ENCODE assay signal across 24 mouse cellular contexts in genomic region chr11:16315097-16315496, GRCm38 (mm10). TPM values are rescaled to one million over a fixed set of nuclear protein-coding genes. Genes with fewer than 3 reads are reported as not detected.
A peak's percentile ranks its signal among the peaks of the same experiment; 100 is the strongest.
DNase-seq lines count a peak whose midpoint lies in the region; ATAC-seq lines count a peak whose summit lies in the region.
"Had no signal": no experiment of that assay in that cellular context is flagged by ENCODE, and none has a peak within 500 bp of the region (broad histone marks: within the 10 kb centered on the region; RNA-seq: fewer than 3 reads in every experiment).

No protein-coding gene starts in this region.

- H3K4me3 ChIP-seq in hindbrain, embryonic 12.5 days = no peak overlapping the region
- no peak overlapping the region for H3K4me3 ChIP-seq in hindbrain, embryonic 10.5 days
- no peak overlapping the region for H3K4me3 ChIP-seq in neural tube, embryonic 12.5 days
- H3K4me3 ChIP-seq in hindbrain, embryonic 16.5 days (ENCODE audit: low read length) = no peak overlapping the region
- H3K4me3 ChIP-seq in neural tube, embryonic 15.5 days (replicated peaks) = no peak overlapping the region
- H3K4me3 ChIP-seq: embryonic facial prominence, embryonic 12.5 days; forebrain, embryonic 15.5 days; heart, embryonic 10.5 days had no signal

- no peak overlapping the region for H3K27ac ChIP-seq in hindbrain, embryonic 12.5 days
- no peak overlapping the region for H3K27ac ChIP-seq in hindbrain, embryonic 10.5 days
- H3K27ac ChIP-seq in neural tube, embryonic 12.5 days = no peak overlapping the region
- H3K27ac ChIP-seq in hindbrain, embryonic 16.5 days (ENCODE audit: low read depth, low read length) = no peak overlapping the region
- no peak overlapping the region for H3K27ac ChIP-seq in neural tube, embryonic 15.5 days (replicated peaks)
- H3K27ac ChIP-seq: embryonic facial prominence, embryonic 12.5 days; forebrain, embryonic 15.5 days; heart, embryonic 10.5 days had no signal

- peak; percentile 76; the same call in 1 of the 2 replicates for ATAC-seq in hindbrain, embryonic 12.5 days (ENCODE audit: low FRiP score)
- ATAC-seq in neural tube, embryonic 12.5 days (ENCODE audit: low FRiP score, low read depth) = peak; percentile 25; the same call in 1 of the 2 replicates
- ATAC-seq in hindbrain, embryonic 16.5 days = peak; percentile 83
- peak; percentile 70 for ATAC-seq in neural tube, embryonic 15.5 days (ENCODE audit: low FRiP score)
- ATAC-seq: CD4-positive, CD25-positive, alpha-beta regulatory T cell, adult 4 months; forebrain, embryonic 15.5 days; inflammation-experienced regulatory T-cells, adult 6 months had no signal

- H3K36me3 ChIP-seq in hindbrain, embryonic 12.5 days = no peaks in the 10 kb centered on the region
- H3K36me3 ChIP-seq in hindbrain, embryonic 10.5 days = no peaks in the 10 kb centered on the region
- no peaks in the 10 kb centered on the region for H3K36me3 ChIP-seq in neural tube, embryonic 12.5 days
- H3K36me3 ChIP-seq in hindbrain, embryonic 16.5 days (ENCODE audit: control insufficient read depth, insufficient read depth, low read length) = no peaks in the 10 kb centered on the region
- no peaks in the 10 kb centered on the region for H3K36me3 ChIP-seq in neural tube, embryonic 15.5 days
- H3K36me3 ChIP-seq: embryonic facial prominence, embryonic 12.5 days; forebrain, embryonic 15.5 days; heart, embryonic 10.5 days had no signal

- no peak overlapping the region for H3K4me2 ChIP-seq in hindbrain, embryonic 12.5 days (replicated peaks)
- no peak overlapping the region for H3K4me2 ChIP-seq in neural tube, embryonic 12.5 days (replicated peaks)
- no peak overlapping the region for H3K4me2 ChIP-seq in hindbrain, embryonic 16.5 days (ENCODE audit: low read length)
- H3K4me2 ChIP-seq in neural tube, embryonic 15.5 days = no peak overlapping the region
- H3K4me2 ChIP-seq: embryonic facial prominence, embryonic 12.5 days; forebrain, embryonic 15.5 days had no signal

- DNase-seq in hindbrain, embryonic 10.5 days (ENCODE audit: low spot score) = no peak
- DNase-seq in neural tube, embryonic 10.5 days (ENCODE audit: extremely low spot score, low spot score) = no peak
- DNase-seq in adrenal gland, postnatal 14 days = no peak
- no peak for DNase-seq in spleen, postnatal 4 days (ENCODE audit: low spot score in 2 of 2)
- DNase-seq: adrenal gland, adult 8-10 months; B cell, adult 2 months; cerebellum, adult 11-12 months; cerebellum, adult 9-10 months; cerebellum, postnatal 25 days; gastrocnemius, postnatal 36 days; heart, adult 11 months; heart, postnatal 10 days; heart, postnatal 4 days had no signal

- 83% methylated on average over 2 of the region's 2 CpGs for WGBS in hindbrain, embryonic 12.5 days
- 85% methylated on average over 2 of the region's 2 CpGs for WGBS in hindbrain, embryonic 10.5 days
- WGBS in neural tube, embryonic 12.5 days = 81% methylated on average over 2 of the region's 2 CpGs
- 73% methylated on average over 2 of the region's 2 CpGs for WGBS in hindbrain, embryonic 16.5 days
- WGBS in neural tube, embryonic 15.5 days = 64% methylated on average over 2 of the region's 2 CpGs

- H3K27me3 ChIP-seq in hindbrain, embryonic 12.5 days = no peaks in the 10 kb centered on the region
- H3K27me3 ChIP-seq in hindbrain, embryonic 10.5 days (ENCODE audit: insufficient read depth, poor library complexity, severe bottlenecking) = no peaks in the 10 kb centered on the region
- no peaks in the 10 kb centered on the region for H3K27me3 ChIP-seq in neural tube, embryonic 12.5 days (replicated peaks)
- H3K27me3 ChIP-seq in hindbrain, embryonic 16.5 days (replicated peaks; ENCODE audit: control insufficient read depth, insufficient read depth, low read length) = no peaks in the 10 kb centered on the region
- no peaks in the 10 kb centered on the region for H3K27me3 ChIP-seq in neural tube, embryonic 15.5 days (replicated peaks)
- H3K27me3 ChIP-seq: embryonic facial prominence, embryonic 12.5 days; forebrain, embryonic 15.5 days had no signal

- no peaks in the 10 kb centered on the region for H3K4me1 ChIP-seq in hindbrain, embryonic 12.5 days
- no peaks in the 10 kb centered on the region for H3K4me1 ChIP-seq in hindbrain, embryonic 10.5 days (replicated peaks)
- H3K4me1 ChIP-seq in neural tube, embryonic 12.5 days = no peaks in the 10 kb centered on the region
- no peaks in the 10 kb centered on the region for H3K4me1 ChIP-seq in hindbrain, embryonic 16.5 days (ENCODE audit: control insufficient read depth, insufficient read depth, low read depth, low read length)
- H3K4me1 ChIP-seq in neural tube, embryonic 15.5 days = no peaks in the 10 kb centered on the region
- H3K4me1 ChIP-seq: embryonic facial prominence, embryonic 12.5 days; forebrain, embryonic 15.5 days; heart, embryonic 10.5 days had no signal

- no peaks in the 10 kb centered on the region for H3K9me3 ChIP-seq in hindbrain, embryonic 12.5 days (replicated peaks)
- H3K9me3 ChIP-seq in hindbrain, embryonic 10.5 days = no peaks in the 10 kb centered on the region
- H3K9me3 ChIP-seq in neural tube, embryonic 12.5 days = no peaks in the 10 kb centered on the region
- no peaks in the 10 kb centered on the region for H3K9me3 ChIP-seq in hindbrain, embryonic 16.5 days (ENCODE audit: control insufficient read depth, low read length)
- no peaks in the 10 kb centered on the region for H3K9me3 ChIP-seq in neural tube, embryonic 15.5 days (replicated peaks)
- H3K9me3 ChIP-seq: embryonic facial prominence, embryonic 12.5 days; forebrain, embryonic 15.5 days; heart, embryonic 10.5 days had no signal

- no peak overlapping the region for H3K9ac ChIP-seq in hindbrain, embryonic 12.5 days
- no peak overlapping the region for H3K9ac ChIP-seq in neural tube, embryonic 12.5 days
- H3K9ac ChIP-seq in hindbrain, embryonic 16.5 days (ENCODE audit: low read depth, low read length) = no peak overlapping the region
- H3K9ac ChIP-seq in neural tube, embryonic 15.5 days (replicated peaks) = no peak overlapping the region
- H3K9ac ChIP-seq: embryonic facial prominence, embryonic 12.5 days; forebrain, embryonic 15.5 days had no signal

RNA-seq across cellular contexts. Expression of gene Vstm2a, which starts 57.6 kb away (rescaled TPM):
- polyA plus RNA-seq in hindbrain, embryonic 12.5 days (2016; fragmentation: Nextera tagmentation; extraction: Ambion mirVana) = 13.3 and 14.4 TPM in 2 replicates
- polyA plus RNA-seq in hindbrain, embryonic 10.5 days (2016; fragmentation: Nextera tagmentation; extraction: Ambion mirVana) = 0.62 and 2.3 TPM in 2 replicates
- 12.3 and 15.0 TPM in 2 replicates for polyA plus RNA-seq in neural tube, embryonic 12.5 days (2016; fragmentation: Nextera tagmentation; extraction: Ambion mirVana)
- 91.1 and 94.9 TPM in 2 replicates for polyA plus RNA-seq in hindbrain, embryonic 16.5 days (2015; fragmentation: Nextera tagmentation; extraction: Ambion mirVana)
- polyA plus RNA-seq in neural tube, embryonic 15.5 days (2015; fragmentation: Nextera tagmentation; extraction: Ambion mirVana) = 74.5 and 89.8 TPM in 2 replicates
- 0.30 TPM in 1 of 2 replicates, not detected in the other for total RNA-seq in adrenal gland, postnatal 14 days (2021)
- total RNA-seq: gastrocnemius, adult 8-10 months; heart, postnatal 10 days; MEL had no signal
- polyA plus RNA-seq: CD4-positive, CD25-positive, alpha-beta regulatory T cell, adult 4 months; inflammation-experienced regulatory T-cells, adult 6 months had no signal

Comparison
In these comparisons a context has a peak if more than half of its experiments do, and no peak if none do; other contexts are left out.
1. ATAC-seq: peak in every context shown above with its lines; median percentile 83 in hindbrain, embryonic 16.5 days; 76 in hindbrain, embryonic 12.5 days; 70 in neural tube, embryonic 15.5 days; 25 in neural tube, embryonic 12.5 days.